Mouse (Mus musculus) thymus, postnatal 25 days (tissue): Measurements from ENCODE around the gene Gm45208.

ENCODE experiments used
- DNase-seq: peaks from one replicate; pipeline ENCODE4 v3.0.0; 2022

The Gm45208 gene

DNA sequence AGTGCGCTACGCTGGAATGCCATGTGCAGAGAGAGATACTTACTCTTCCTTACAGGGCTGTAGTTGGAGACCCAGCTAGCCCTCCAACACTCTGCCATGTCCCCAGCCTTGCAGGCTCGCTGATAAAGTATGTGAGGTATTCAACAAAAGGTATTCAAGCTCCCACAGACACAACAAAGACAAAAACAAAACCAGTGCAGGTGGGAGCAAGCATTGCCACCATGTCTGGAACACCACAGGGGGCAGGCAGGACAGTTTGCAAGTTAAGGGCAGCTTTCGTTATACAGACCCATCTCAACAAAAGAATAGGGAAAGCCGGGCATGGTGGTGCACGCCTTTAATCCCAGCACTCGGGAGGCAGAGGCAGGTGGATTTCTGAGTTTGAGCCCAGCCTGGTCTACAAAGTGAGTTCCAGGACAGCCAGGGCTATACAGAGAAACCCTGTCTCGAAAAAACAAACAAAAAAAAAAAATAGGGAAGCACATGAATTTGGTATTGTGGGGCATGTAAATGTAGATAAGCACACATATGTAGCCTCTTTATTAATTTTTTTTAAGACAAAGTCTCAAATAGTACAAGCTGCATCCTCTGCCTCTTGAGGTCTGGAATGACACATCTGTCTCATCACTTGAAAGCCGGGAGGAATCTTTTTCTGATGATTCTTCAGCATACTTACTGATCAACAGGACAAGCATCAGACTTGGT lies 53.6 kb downstream of the Gm45208 start:
- no peak for DNase-seq

DNA sequence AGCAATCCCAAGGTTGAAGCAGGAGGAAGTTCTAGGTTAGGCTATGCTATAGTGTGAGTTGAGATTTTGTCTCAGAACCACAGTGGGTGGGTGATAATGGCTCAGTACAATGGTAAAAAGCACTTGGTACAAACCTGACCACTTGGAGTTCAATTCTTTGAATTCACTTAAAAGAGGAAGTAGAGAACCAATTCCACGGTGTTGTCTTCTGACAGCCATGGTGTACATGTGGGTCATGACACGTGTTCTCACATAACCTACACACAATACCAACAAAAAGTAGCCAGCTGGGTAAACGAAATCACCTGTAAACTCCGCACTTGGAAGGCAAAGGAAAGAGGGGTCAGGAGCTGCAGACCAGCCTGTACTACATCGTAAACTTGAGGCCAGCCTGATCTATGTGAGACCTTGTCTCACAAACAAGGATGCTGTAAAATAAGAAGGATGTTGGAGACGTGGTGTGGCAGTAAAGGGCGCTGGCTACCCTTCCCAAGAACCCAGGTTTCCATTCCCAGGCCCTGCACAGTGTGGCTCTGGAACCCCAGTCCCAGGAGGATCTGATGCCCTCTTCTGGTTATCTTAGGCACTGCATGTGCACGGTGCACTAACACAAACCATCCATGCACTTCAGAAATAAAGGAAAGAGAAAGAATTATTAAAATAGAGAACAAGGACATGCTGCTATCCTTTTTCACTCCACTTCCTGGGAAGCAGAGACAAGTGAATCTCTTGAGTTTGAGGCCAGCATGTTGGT lies 54.5 kb downstream of the Gm45208 start:
- peak; percentile 47 for DNase-seq

DNA sequence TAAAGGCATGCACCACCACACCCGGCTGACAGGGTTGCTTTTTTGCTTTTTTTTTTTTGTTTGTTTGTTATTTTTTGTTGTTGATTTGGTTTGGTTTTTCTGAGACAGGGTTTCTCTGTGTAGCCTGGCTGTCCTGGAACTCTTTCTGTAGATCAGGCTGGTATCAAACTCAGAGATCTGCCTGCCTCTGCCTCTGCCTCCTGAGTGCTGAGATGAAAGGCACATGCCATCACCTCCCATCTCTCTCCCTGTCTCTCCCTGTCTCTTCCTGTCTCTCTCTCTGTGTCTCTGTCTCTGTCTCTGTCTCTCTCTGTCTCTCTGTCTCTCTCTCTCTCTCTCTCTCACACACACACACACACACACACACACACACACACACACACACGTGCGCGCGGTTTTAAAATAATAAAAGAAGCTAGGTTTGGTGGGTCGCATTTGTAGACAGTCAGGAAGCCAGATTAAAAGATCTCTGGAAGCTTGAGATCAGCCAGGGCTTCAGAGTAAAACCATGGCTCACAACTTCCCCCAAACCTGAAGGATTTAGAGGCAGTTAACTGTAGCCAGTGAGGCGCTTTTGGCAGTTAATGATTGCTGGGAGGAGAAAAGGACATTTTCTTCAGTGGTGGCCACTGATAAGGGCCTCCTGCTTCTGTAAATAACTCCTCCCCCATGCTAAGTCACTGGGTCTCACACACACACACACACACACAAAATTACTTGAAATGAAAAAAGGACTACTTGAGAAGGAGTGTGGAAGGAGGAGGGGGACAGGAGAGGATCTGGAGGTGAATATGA lies 56.6 kb downstream of the Gm45208 start:
- DNase-seq, result no peak

DNA sequence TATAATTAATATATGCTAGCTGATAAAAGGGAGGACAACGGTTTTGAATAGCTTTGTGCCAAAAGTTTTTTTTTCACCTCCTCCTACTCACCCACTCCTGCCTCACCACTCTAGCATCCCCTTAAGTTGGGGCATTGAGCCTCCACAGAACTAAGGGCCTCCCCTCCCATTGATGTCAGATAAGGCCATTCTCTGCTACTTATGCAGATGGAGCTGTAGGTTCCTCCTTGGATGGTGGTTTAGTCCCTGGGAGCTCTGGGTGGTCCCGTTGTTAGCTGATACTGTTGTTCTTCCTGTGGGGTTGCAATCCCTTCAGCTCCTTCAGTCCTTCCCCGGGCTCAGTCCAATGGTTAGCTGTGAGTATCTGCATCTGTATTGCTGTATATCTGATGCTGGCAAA lies 57.2 kb downstream of the Gm45208 start:
- no peak for DNase-seq
